ENCODE assay signal across 12 mouse cellular contexts in genomic region chr2:76129058-76129437, GRCm38 (mm10).
DNase-seq lines count a peak whose midpoint lies in the region; ATAC-seq lines count a peak whose summit lies in the region.
"Had no signal": no experiment of that assay in that cellular context is flagged by ENCODE, and none has a peak within 500 bp of the region (broad histone marks: within the 10 kb centered on the region; RNA-seq: fewer than 3 reads in every experiment).

No protein-coding gene starts in this region.

- H3K4me2 ChIP-seq in hindbrain, embryonic 13.5 days = 0 out of 2 replicates have a peak overlapping the region, but pooled peaks have one; percentile 8
- H3K4me2 ChIP-seq: embryonic facial prominence, embryonic 13.5 days; hindbrain, embryonic 15.5 days; limb, embryonic 15.5 days had no signal

- WGBS in hindbrain, embryonic 13.5 days = 53% methylated on average over 8 of the region's 8 CpGs
- 63% methylated on average over 8 of the region's 8 CpGs for whole genome bisulfite sequencing in hindbrain, embryonic 10.5 days

- no peak overlapping the region for H3K9ac ChIP-seq in hindbrain, embryonic 13.5 days
- H3K9ac ChIP-seq: embryonic facial prominence, embryonic 13.5 days; hindbrain, embryonic 15.5 days; limb, embryonic 15.5 days had no signal

- H3K9me3 ChIP-seq in hindbrain, embryonic 13.5 days = no peaks in the 10 kb centered on the region
- no peaks in the 10 kb centered on the region for H3K9me3 ChIP-seq in hindbrain, embryonic 10.5 days
- H3K9me3 ChIP-seq: embryonic facial prominence, embryonic 13.5 days; hindbrain, embryonic 15.5 days; limb, embryonic 15.5 days had no signal

- H3K36me3 ChIP-seq in hindbrain, embryonic 13.5 days = no peaks in the 10 kb centered on the region
- H3K36me3 ChIP-seq in hindbrain, embryonic 10.5 days = no peaks in the 10 kb centered on the region
- H3K36me3 ChIP-seq: embryonic facial prominence, embryonic 13.5 days; hindbrain, embryonic 15.5 days; limb, embryonic 15.5 days had no signal

- ATAC-seq in hindbrain, embryonic 13.5 days (ENCODE audit: low FRiP score) = no peak
- ATAC-seq in megakaryocyte, adult 5-6 weeks (ENCODE audit: poor library complexity, severe bottlenecking) = peak; percentile 52; the same call in 1 of the 2 replicates
- ATAC-seq in monocyte, adult 5-6 weeks (replicated peaks; ENCODE audit: insufficient number of reproducible peaks, low FRiP score, low TSS enrichment, poor library complexity, severe bottlenecking) = no peak

- H3K27me3 ChIP-seq in hindbrain, embryonic 13.5 days = no peaks in the 10 kb centered on the region
- H3K27me3 ChIP-seq in hindbrain, embryonic 10.5 days (ENCODE audit: insufficient read depth, poor library complexity, severe bottlenecking) = no peaks in the 10 kb centered on the region
- H3K27me3 ChIP-seq: embryonic facial prominence, embryonic 13.5 days; hindbrain, embryonic 15.5 days had no signal

- H3K4me1 ChIP-seq in hindbrain, embryonic 13.5 days (replicated peaks) = peaks cover 17% of the 10 kb centered on the region
- peaks cover 22% of the 10 kb centered on the region for H3K4me1 ChIP-seq in hindbrain, embryonic 10.5 days (replicated peaks)
- H3K4me1 ChIP-seq: embryonic facial prominence, embryonic 13.5 days; limb, embryonic 15.5 days had no signal

- no peak overlapping the region for H3K27ac ChIP-seq in hindbrain, embryonic 13.5 days
- H3K27ac ChIP-seq in hindbrain, embryonic 10.5 days = no peak overlapping the region
- H3K27ac ChIP-seq: embryonic facial prominence, embryonic 13.5 days; hindbrain, embryonic 15.5 days; limb, embryonic 15.5 days had no signal

- no peak overlapping the region for H3K4me3 ChIP-seq in hindbrain, embryonic 13.5 days
- H3K4me3 ChIP-seq in hindbrain, embryonic 10.5 days = no peak overlapping the region
- H3K4me3 ChIP-seq: embryonic facial prominence, embryonic 13.5 days; hindbrain, embryonic 15.5 days; limb, embryonic 15.5 days had no signal

- no peak for DNase-seq in hindbrain, embryonic 10.5 days (ENCODE audit: low spot score)
- DNase-seq in CD4-positive helper T cell, adult 2 months (ENCODE audit: low read depth, low spot score) = peak; percentile 42
- peak; percentile 22 for DNase-seq in T-cell, adult 2 months (ENCODE audit: low spot score)
- DNase-seq in cerebellum, postnatal 10 days = no peak
- no peak for DNase-seq in right cerebral cortex, postnatal 10 days (ENCODE audit: low spot score in 2 of 2)
- DNase-seq: cerebellum, adult 11 months had no signal

Comparison
In these comparisons a context has a peak if more than half of its experiments do, and no peak if none do; other contexts are left out.
1. DNase-seq: peak in CD4-positive helper T cell, adult 2 months (single experiment) and T-cell, adult 2 months (single experiment); none in hindbrain, embryonic 10.5 days (single experiment), cerebellum, postnatal 10 days (0 of 2) and right cerebral cortex, postnatal 10 days (0 of 2).